Mouse (Mus musculus) midbrain, embryonic 14.5 days (tissue): Measurements from ENCODE around the gene Prph. TPM values are rescaled to one million over a fixed set of nuclear protein-coding genes. Genes with fewer than 3 reads are reported as not detected.

Source experiments
- ATAC-seq: fragments of 200-750 bp; cut with Nextera tagmentation; 2 replicates; pipeline ENCODE4 v1.8.0; 2017; ENCODE audit warnings: moderate number of reproducible peaks, moderate library complexity; ENCODE audit not compliant: low FRiP score, low TSS enrichment
- DNase-seq: peaks from one replicate; pipeline ENCODE4 v3.0.0-alpha.2; 2015
- H3K27ac ChIP-seq: fragments of 300-500 bp; sonication (generic); replicated peaks from 2 replicates; pipeline ENCODE4 v1.5.1; 2014; ENCODE audit warnings: mild to moderate bottlenecking, low read depth, low read length, moderate library complexity
- H3K27me3 ChIP-seq: fragments of 300-500 bp; sonication (generic); 2 replicates; pipeline ENCODE4 v1.6.1; 2014; ENCODE audit warnings: low read length, control low read depth, mixed read lengths; ENCODE audit not compliant: control insufficient read depth, insufficient read depth
- H3K36me3 ChIP-seq: fragments of 300-500 bp; sonication (generic); 2 replicates; pipeline ENCODE4 v1.6.1; 2014; ENCODE audit warnings: low read length, control low read depth; ENCODE audit not compliant: control insufficient read depth, insufficient read depth
- H3K4me1 ChIP-seq: fragments of 300-500 bp; sonication (generic); 2 replicates; pipeline ENCODE4 v1.6.1; 2014; ENCODE audit warnings: mild to moderate bottlenecking, antibody characterized with exemption, low read length, control low read depth; ENCODE audit not compliant: control insufficient read depth, insufficient read depth
- H3K4me2 ChIP-seq: fragments of 300-500 bp; sonication (generic); 2 replicates; pipeline ENCODE4 v1.6.1; 2014; ENCODE audit warnings: mild to moderate bottlenecking, low read length, moderate library complexity
- H3K4me3 ChIP-seq: fragments of 300-500 bp; sonication (generic); replicated peaks from 2 replicates; pipeline ENCODE4 v1.5.1; 2014; ENCODE audit warnings: low read depth, low read length
- H3K9ac ChIP-seq: fragments of 300-500 bp; sonication (generic); replicated peaks from 2 replicates; pipeline ENCODE4 v1.6.1; 2014; ENCODE audit warnings: mild to moderate bottlenecking, low read length, moderate library complexity
- H3K9me3 ChIP-seq: fragments of 300-500 bp; sonication (generic); 2 replicates; pipeline ENCODE4 v1.6.1; 2016; ENCODE audit warnings: low read length, control low read depth, mixed read lengths; ENCODE audit not compliant: control insufficient read depth
- WGBS: fragments of 180-500 bp; shearing (Covaris S2); extraction: QIAGEN DNeasy Blood & Tissue Kit; methylation state at CpG from one replicate; pipeline ENCODE4 v1.1.7; 2014; 5-methylcytosine and 5-hydroxymethylcytosine counted together
- polyA plus RNA-seq: library from polyadenylated mRNA; unstranded; fragments of >200 nt; fragmentation: Nextera tagmentation; extraction: Ambion mirVana; gene quantifications from 2 replicates; pipeline ENCODE4 v1.2.1, GENCODE M21; 2014

Gene Prph
- polyA plus RNA-seq, 1 experiment from 2014 or later: 11.7 TPM

DNA sequence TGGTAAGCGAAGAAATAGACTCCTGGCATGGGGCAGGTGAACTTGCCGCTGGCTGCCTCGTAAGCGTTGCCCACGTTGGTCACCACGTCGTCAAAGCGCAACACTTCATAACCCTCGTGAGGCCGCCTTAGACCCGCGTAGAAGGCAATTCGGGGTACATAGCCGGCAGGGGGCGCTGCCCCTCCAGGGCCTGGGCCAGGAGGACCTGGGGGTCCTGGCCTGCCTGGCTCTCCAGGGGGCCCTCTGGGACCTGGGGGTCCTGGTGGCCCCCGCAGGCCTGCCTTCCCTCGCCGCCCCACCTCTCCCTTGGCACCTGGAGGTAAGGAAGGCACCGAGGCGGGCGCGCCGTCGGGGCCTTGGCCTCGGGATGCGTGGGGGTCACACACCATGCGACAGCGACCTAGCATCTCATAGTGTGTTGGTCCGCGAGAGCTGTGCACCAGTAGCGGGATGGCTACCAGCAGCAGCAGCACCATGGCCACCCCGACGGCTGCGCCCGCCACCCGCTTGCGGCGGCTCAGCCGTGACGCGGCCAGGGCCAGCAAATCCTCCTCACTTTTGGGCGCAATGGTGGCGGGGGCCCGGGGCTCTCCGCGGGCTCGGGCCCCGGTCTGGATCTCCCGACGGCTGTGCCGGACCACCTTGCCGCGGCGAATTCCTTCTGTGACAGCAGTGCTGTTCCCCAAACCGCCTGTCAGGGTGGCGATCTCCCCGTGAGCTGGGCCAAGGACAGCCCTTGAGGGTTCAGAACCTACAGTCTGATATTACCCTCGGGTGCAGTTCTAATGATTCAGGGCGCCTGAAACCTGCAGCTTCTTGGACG lies 32.5 kb downstream of the Prph start, which contains the start of gene C1ql4:
C1ql4 (minus strand) TSS at position 565 of the 823 bp plus-strand sequence.
- peak within 1 kb of the TSS; percentile 60 for H3K27ac ChIP-seq
- peak within 1 kb of the TSS; percentile 34 for H3K9ac ChIP-seq
- H3K4me1 ChIP-seq: peaks cover 18% of the 10 kb centered on the region
- H3K36me3 ChIP-seq: no peaks in the 10 kb centered on the region
- H3K4me3 ChIP-seq: peak within 1 kb of the TSS; percentile 31
- ATAC-seq (no peak), DNase-seq (no peak)
- peak within 1 kb of the TSS; percentile 46 for H3K4me2 ChIP-seq
- no peaks in the 10 kb centered on the region for H3K9me3 ChIP-seq
- WGBS: 6% methylated on average over 60 of the region's 60 CpGs
- peaks cover 52% of the 10 kb centered on the region for H3K27me3 ChIP-seq

DNA sequence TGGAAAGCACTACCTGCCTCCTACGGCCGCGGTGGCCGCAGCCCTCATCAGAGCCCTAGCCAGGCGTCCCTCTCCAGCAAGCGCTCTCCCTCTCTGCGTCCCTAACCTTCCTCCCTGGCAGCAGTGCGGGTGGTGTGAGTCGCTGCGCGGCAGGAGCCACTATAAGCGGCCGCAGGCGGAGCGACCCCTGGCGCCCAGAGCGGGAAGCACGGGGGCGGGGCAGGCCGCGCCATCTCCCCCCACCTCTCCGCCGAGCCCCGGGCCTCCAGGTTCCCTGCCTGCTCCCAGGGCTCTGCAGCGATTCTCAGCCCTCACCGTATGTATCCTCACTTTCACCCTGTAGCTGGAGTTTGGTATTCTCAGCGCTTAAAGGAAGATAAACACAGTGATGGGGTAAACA lies 33.3 kb downstream of the Prph start:
- peak overlapping the region; percentile 34 for H3K9ac ChIP-seq
- no peaks in the 10 kb centered on the region for H3K9me3 ChIP-seq
- ATAC-seq: peak; percentile 47; the same call in 1 of the 2 replicates
- H3K27ac ChIP-seq: peak overlapping the region; percentile 60
- DNase-seq: peak; percentile 90
- H3K36me3 ChIP-seq: no peaks in the 10 kb centered on the region
- peak overlapping the region; percentile 46 for H3K4me2 ChIP-seq
- peaks cover 52% of the 10 kb centered on the region for H3K27me3 ChIP-seq
- under 1% methylated on average over 27 of the region's 27 CpGs for WGBS
- H3K4me3 ChIP-seq: peak overlapping the region; percentile 31
- H3K4me1 ChIP-seq: peaks cover 25% of the 10 kb centered on the region

DNA sequence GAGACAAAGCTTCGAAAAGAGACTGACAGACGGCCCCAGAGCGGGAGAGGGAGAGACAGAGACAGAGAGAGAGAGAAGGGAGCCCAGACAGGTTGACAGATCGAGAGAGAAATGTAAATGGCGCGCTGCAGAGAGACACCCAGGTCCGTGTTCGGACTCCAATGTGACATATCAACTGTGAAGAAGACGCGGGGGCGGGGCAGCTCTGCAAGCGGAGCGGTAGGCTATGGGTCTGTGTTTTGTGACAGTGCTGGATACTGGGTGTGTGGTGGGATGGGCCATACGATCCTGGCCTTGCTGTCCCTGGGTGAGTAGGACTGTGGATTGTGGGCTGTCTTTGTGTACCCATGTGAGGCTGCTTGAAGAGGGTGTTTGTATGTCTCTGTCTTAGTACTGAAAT lies 34.1 kb downstream of the Prph start:
- 7% methylated on average over 14 of the region's 14 CpGs for WGBS
- H3K36me3 ChIP-seq: no peaks in the 10 kb centered on the region
- peak overlapping the region; percentile 8; the same call in 1 of the 2 replicates for H3K4me3 ChIP-seq
- peaks cover 26% of the 10 kb centered on the region for H3K4me1 ChIP-seq
- H3K27me3 ChIP-seq: peaks cover 52% of the 10 kb centered on the region
- no peak for DNase-seq
- 0 out of 2 replicates have a peak overlapping the region, but pooled peaks have one; percentile 23 for H3K9ac ChIP-seq
- peak overlapping the region; percentile 46 for H3K4me2 ChIP-seq
- no peaks in the 10 kb centered on the region for H3K9me3 ChIP-seq
- no peak for ATAC-seq
- H3K27ac ChIP-seq: peak overlapping the region; percentile 65; the same call in 1 of the 2 replicates

DNA sequence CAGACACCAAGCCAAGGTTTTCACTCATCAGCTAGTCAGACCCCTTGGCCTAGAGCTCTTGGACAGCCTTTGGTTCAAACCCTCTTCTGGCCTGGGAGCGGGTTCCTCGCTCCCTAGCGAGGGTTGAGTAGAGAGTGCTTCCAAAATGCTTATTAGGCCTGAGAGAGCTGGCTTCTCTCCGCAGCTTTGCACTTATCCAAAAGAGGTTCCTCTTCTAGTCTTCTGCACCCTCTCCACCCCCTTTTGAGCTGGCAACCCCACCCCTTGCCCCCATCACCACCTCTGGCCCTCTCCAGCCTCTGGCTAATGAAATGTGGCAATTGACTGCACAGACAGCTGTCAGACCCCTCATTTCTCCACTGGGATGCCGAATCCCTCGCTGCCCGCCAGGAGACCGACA lies 37.9 kb downstream of the Prph start, which contains the start of gene Dnajc22:
Dnajc22 (plus strand) TSS at position 301 of the 400 bp plus-strand sequence.
- 22% methylated on average over 8 of the region's 8 CpGs for WGBS
- no peak for ATAC-seq

DNA sequence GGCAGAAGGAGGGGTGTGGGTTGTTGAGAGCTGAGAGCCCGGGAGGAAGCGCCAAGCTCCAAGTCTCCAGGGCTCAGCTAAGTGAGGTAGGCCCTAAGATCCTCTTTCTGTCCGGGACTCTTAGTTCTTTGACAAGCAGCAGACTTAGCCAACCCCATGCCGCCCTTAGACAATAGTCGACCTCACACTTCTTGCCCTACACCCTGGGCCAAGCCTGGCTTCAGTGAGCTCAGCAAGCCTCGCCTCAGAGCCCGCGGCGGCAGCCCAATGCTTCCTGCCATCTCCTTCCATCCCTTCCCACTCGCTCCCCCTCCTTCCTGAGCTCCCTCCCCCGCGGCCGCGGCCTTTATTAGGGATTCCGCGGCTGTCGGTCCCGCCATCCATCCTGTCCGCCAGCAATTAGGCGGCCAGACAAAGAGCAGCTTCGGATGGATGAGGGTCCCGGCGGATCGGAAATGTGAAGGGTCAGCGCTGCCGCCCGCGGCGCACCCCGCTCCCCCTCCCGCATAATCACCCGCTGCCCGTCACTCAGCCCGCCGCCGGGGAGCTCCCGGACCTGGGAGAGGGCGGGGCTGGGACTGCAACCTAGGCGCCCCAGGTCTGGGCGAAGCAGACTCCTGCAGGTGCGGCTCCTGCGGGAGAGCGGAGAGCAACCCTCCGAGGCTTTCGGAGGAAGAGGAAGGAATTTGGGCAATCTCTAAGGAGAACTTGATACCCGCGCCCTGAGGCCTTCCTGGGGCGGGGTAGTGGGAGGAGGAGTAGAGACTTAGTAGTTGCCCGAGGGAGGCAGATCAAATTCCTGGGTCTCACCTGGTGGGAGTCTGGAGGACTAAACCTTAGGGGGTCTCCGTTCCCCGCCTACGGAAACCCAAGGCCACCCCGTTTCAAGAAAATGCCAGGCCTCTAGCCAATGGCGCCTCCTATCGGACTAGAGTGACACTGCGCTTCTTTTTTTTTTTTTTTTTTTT lies 38.6 kb downstream of the Prph start:
- H3K4me2 ChIP-seq: peak overlapping the region; percentile 81
- H3K4me1 ChIP-seq: peaks cover 52% of the 10 kb centered on the region
- ATAC-seq (peak; percentile 26; the same call in 1 of the 2 replicates), DNase-seq (peak; percentile 82)
- no peaks in the 10 kb centered on the region for H3K9me3 ChIP-seq
- peak overlapping the region; percentile 62 for H3K9ac ChIP-seq
- peak overlapping the region; percentile 77 for H3K27ac ChIP-seq
- H3K27me3 ChIP-seq: peaks cover 42% of the 10 kb centered on the region
- no peaks in the 10 kb centered on the region for H3K36me3 ChIP-seq
- under 1% methylated on average over 56 of the region's 56 CpGs for WGBS
- H3K4me3 ChIP-seq: peak overlapping the region; percentile 40

More for the DNA sequence above, 37.9 kb downstream of the Prph start, which contains the start of gene Dnajc22:
- H3K9me3 ChIP-seq: no peaks in the 10 kb centered on the region
- peak within 1 kb of the TSS; percentile 81 for H3K4me2 ChIP-seq
- no peaks in the 10 kb centered on the region for H3K36me3 ChIP-seq
- peak within 1 kb of the TSS; percentile 40 for H3K4me3 ChIP-seq
- peaks cover 41% of the 10 kb centered on the region for H3K27me3 ChIP-seq
- H3K27ac ChIP-seq: peak within 1 kb of the TSS; percentile 77
- H3K9ac ChIP-seq: peak within 1 kb of the TSS; percentile 62
- peaks cover 49% of the 10 kb centered on the region for H3K4me1 ChIP-seq
- DNase-seq: no peak

DNA sequence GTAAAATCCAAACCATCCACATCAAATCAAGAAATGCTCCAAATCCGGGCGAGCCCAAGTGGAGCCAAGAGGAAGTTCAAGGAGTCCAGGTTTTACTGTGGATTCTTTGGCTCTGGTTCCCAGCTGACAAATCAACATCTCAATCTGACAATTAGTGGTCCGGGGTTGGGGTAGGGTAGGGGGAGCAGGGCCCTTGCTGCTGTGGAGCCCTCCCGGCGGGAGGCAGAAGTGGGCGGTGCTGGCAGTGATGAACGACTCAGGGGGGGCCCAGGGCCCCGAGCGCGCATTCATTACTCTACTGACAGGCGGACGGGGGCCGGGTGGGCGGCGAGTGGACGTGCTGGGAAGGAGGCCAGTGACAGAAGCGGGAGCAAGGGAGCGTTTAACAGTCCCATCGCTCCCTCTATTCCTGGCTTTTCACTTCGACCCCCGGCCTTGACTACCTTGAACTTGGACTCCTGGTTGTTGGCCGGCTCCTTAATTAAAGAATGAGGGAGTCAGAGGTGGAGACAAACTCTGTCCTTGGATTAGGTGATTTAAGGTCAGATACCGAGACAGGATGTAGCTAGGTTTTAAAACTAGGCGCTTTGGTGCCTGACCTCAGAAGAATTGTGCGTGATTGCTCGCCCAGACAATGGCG lies 39.8 kb downstream of the Prph start:
- 0 out of 2 replicates have a peak overlapping the region, but pooled peaks have one; percentile 13 for H3K27ac ChIP-seq
- no peak overlapping the region for H3K9ac ChIP-seq
- H3K27me3 ChIP-seq: peaks cover 43% of the 10 kb centered on the region
- no peaks in the 10 kb centered on the region for H3K9me3 ChIP-seq
- peaks cover 42% of the 10 kb centered on the region for H3K4me1 ChIP-seq
- no peak overlapping the region for H3K4me3 ChIP-seq
- 1% methylated on average over 27 of the region's 27 CpGs for WGBS
- peak overlapping the region; percentile 21 for H3K4me2 ChIP-seq
- H3K36me3 ChIP-seq: no peaks in the 10 kb centered on the region
- DNase-seq: no peak
- ATAC-seq: no peak

DNA sequence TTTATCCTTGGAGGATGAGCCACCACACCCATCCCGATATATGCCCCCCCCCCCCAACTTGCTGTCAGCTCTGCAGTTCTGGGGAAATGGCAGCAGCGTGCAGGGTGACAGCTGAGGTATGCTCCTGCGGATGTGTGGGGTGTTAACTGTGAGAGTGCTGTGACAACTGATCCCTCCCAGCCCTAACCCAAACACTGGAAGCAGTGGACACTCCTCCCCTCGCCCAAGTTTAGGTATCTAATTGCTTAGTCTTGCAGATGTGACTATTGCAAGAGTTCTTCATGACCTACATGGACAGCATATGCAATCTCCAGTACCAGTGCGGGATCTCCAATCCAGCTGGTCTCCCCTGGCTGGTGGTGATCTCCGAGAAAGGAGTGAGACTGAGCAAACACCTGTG lies 40.4 kb downstream of the Prph start:
- no peak overlapping the region for H3K4me2 ChIP-seq
- no peaks in the 10 kb centered on the region for H3K9me3 ChIP-seq
- H3K27ac ChIP-seq: no peak overlapping the region
- peaks cover 42% of the 10 kb centered on the region for H3K27me3 ChIP-seq
- no peak for DNase-seq
- no peak overlapping the region for H3K4me3 ChIP-seq
- no peak overlapping the region for H3K9ac ChIP-seq
- no peaks in the 10 kb centered on the region for H3K36me3 ChIP-seq
- ATAC-seq: no peak
- 11% methylated on average over 6 of the region's 6 CpGs for WGBS
- peaks cover 39% of the 10 kb centered on the region for H3K4me1 ChIP-seq
